Mouse (Mus musculus): ENCODE data around the gene Opn4. TPM values are rescaled to one million over a fixed set of nuclear protein-coding genes. Genes with fewer than 3 reads are reported as not detected.

The Opn4 gene
- polyA plus RNA-seq, 1 experiment from 2014 or later = 0.39 TPM

DNA sequence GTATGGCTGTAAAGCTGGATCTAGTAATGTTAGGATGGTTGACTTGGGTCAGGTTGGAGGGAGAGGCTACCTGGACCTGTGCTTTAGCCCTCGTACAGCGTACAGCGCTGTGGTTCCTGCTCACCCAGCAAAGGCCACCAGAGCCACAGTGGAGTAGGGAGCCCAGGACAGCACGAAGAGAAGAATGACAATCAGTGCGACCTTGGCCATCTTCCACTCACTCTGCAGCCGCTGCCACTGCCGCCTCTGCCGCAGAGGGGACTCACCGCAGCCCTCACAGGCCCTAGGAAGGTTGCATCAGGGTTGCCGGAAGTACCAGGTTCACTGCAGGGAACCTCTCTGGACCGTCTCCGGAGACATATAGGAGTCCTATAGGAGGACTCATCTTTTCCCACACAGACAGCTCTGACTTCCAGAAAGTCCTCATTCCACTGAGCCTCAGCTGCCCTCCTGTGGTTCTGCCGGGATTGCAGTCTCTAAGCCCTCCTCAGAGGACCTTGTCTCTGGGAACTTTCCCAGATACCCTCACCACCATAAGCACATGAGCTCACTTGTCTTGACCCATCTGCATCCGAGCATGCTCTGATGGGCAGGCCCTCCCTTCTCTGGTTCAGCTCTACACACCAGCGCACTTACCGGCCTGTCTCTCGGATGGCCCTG, 4.2 kb downstream of the Opn4 start:
- H3K27me3 ChIP-seq (ENCODE audit: insufficient read depth, low read length) = no peaks in the 10 kb centered on the region
- 78% methylated on average over 17 of the region's 17 CpGs for WGBS
- H3K4me2 ChIP-seq (replicated peaks; ENCODE audit: low read depth, low read length) = no peak overlapping the region
- H3K36me3 ChIP-seq (ENCODE audit: insufficient read depth, low read length) = no peaks in the 10 kb centered on the region
- no peaks in the 10 kb centered on the region for H3K9me3 ChIP-seq (ENCODE audit: low read length)
- no peak for ATAC-seq (ENCODE audit: low FRiP score, low TSS enrichment)
- no peak overlapping the region for H3K9ac ChIP-seq (replicated peaks; ENCODE audit: low read length)
- no peak overlapping the region for H3K27ac ChIP-seq (ENCODE audit: low read length)
- no peak overlapping the region for H3K4me3 ChIP-seq (ENCODE audit: low read length)
- H3K4me1 ChIP-seq (ENCODE audit: insufficient read depth, low read length) = no peaks in the 10 kb centered on the region

DNA sequence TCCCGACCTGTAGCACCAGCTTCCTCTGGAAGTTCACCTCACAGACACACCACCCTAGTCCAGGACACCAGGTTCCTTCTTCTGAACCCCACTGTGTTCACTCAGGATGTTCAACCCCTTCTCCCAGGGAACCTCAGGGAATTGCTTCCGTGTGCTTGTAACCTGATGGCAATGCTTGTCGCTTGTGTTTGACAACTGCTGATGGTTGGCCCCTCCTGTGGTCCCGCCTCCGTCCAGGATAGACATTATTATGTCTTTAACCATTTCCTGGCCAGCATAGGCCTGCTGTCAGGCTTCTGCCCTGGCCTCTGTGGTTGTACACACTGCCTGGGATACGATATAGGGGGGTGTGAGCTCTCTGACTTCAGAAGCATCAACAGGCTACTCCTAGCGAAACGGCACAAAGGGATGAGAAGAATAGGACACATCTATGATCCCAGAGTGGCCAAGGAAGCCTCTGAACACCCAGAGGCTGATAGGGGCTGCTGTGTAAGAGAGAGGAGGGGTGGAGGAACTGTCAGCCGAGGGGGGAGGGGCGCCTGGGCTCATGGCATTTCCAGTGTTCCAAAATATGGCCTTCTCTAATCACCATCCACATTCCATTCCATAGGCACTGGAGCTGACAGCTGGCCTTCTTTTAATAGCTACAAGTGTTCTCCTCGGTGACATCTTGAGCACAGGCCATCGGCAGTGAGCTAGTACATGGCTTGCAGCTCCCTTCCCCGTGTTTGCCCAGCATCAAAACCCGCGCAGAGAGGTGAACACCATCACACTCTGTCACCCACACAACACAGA, 8.0 kb downstream of the Opn4 start:
- Histone ChIP-seq H3K4me3 (ENCODE audit: low read length) (no peak overlapping the region), H3K4me2 (replicated peaks; ENCODE audit: low read depth, low read length) (no peak overlapping the region), H3K27me3 (ENCODE audit: insufficient read depth, low read length) (no peaks in the 10 kb centered on the region), H3K9ac (replicated peaks; ENCODE audit: low read length) (no peak overlapping the region), H3K9me3 (ENCODE audit: low read length) (no peaks in the 10 kb centered on the region), H3K27ac (ENCODE audit: low read length) (no peak overlapping the region), H3K4me1 (ENCODE audit: insufficient read depth, low read length) (peaks cover 3% of the 10 kb centered on the region; the same call in 1 of the 2 replicates), H3K36me3 (ENCODE audit: insufficient read depth, low read length) (no peaks in the 10 kb centered on the region)
- no peak for ATAC-seq (ENCODE audit: low FRiP score, low TSS enrichment)
- 58% methylated on average over 15 of the region's 15 CpGs for WGBS

DNA sequence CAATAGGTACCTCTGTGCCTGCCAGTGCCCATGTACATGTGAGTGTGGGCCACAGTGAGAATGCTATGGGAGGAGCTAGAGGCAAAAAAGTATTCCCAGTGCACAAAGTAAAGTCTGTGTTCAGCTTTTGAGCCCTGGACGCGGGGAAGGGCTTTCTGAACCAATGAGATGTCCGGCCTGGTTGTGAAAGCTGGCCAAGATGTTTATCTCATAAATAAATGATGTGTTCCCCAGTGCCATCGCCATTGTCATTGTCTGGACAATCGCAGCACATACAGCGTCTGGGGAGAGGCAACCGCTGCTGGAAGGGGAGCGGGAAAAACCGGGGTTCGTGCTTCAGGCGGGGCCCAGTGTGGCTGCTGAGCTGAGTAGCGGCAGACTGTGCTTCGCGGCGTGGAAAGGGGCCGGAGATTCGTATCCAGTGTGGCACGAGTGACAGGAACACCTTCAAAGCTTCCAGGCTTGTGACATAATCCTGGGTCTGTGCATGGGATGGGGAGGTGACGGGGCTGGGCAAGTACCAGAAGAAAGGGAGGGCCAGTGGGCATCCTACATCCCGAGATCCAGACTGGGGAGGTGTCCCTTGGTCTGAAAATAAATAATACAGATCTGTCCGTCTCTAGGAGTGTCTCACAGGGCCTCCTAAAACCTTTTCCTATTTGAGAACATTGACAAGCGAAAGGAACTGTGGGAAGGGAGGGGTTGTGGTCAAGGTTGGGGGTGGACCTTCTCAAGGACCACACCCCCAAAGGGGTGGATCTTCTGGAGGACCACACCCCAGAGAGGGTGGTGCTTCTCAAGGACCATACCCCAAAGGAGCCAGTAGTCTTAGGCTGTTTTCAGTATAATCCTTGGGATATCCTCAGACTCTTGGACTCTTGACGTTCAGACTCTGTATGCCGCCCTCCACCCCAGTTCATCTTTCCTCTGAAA, 8.9 kb downstream of the Opn4 start:
- no peak overlapping the region for H3K27ac ChIP-seq (ENCODE audit: low read length)
- no peaks in the 10 kb centered on the region for H3K27me3 ChIP-seq (ENCODE audit: insufficient read depth, low read length)
- H3K9me3 ChIP-seq (ENCODE audit: low read length) = no peaks in the 10 kb centered on the region
- H3K36me3 ChIP-seq (ENCODE audit: insufficient read depth, low read length) = no peaks in the 10 kb centered on the region
- WGBS = 69% methylated on average over 24 of the region's 24 CpGs
- no peak for ATAC-seq (ENCODE audit: low FRiP score, low TSS enrichment)
- H3K4me1 ChIP-seq (ENCODE audit: insufficient read depth, low read length) = peaks cover 3% of the 10 kb centered on the region; the same call in 1 of the 2 replicates
- no peak overlapping the region for H3K4me3 ChIP-seq (ENCODE audit: low read length)
- no peak overlapping the region for H3K9ac ChIP-seq (replicated peaks; ENCODE audit: low read length)
- H3K4me2 ChIP-seq (replicated peaks; ENCODE audit: low read depth, low read length) = no peak overlapping the region; the same call in 1 of the 2 replicates

DNA sequence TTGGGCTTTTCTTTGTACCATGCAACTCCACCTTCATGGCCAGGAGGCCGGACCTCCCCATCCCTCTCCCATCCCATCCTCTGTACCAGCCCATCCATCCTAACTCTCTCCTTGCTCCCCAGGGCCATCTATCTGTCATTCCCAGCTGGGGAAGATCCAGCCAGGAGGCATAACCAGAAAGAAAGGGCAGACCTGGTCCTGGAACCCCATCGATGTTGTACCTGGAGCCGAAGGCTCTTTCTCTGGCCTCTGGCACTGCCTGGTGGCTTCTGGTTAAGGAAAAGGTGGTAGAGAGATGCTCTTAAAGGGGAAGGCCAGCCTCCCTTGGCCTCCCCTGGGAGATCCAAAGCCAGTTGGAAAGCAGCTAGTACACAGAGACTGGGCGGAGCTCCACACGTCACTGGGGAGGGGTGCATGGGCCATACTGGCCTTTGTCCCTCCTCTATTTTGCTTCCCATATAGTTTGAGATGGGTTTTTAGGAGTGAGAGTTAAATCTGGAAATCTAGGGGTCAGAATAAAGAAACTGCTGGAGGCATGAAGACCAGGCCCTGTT, 9.8 kb downstream of the Opn4 start:
- Histone ChIP-seq H3K9me3 (ENCODE audit: low read length) (no peaks in the 10 kb centered on the region), H3K27ac (ENCODE audit: low read length) (no peak overlapping the region), H3K4me2 (replicated peaks; ENCODE audit: low read depth, low read length) (no peak overlapping the region), H3K4me1 (ENCODE audit: insufficient read depth, low read length) (peaks cover 3% of the 10 kb centered on the region; the same call in 1 of the 2 replicates), H3K36me3 (ENCODE audit: insufficient read depth, low read length) (no peaks in the 10 kb centered on the region), H3K27me3 (ENCODE audit: insufficient read depth, low read length) (no peaks in the 10 kb centered on the region), H3K9ac (replicated peaks; ENCODE audit: low read length) (no peak overlapping the region), H3K4me3 (ENCODE audit: low read length) (no peak overlapping the region)
- WGBS = 86% methylated on average over 5 of the region's 5 CpGs
- ATAC-seq (ENCODE audit: low FRiP score, low TSS enrichment) = no peak

DNA sequence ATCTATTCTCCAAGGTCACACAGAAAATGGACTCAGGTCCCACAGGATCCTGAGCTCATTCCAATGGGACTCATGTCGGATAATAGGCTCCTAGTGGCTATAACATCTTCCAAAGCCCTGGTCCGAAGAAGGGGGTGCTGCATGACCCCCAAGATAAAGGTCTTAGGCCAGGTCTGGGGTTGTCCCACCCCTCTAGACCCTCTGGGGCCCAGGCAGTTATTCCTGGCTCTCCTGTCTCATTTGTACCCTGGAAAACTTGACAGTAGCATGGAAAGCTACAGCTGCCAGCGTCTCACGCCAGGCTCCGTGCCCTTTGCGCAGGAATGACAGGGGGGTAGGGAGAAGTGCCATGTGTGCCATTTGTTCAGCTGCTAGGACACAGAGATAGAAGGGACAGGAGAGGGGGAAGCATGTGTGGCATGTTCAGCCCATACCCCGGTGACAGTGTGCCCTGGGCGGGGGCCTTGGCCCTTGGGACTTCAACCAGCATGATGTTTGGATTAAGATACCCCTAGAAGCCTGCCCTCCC, 10.7 kb downstream of the Opn4 start:
- Histone ChIP-seq H3K4me2 (replicated peaks; ENCODE audit: low read depth, low read length) (no peak overlapping the region), H3K4me1 (ENCODE audit: insufficient read depth, low read length) (peaks cover 3% of the 10 kb centered on the region; the same call in 1 of the 2 replicates), H3K27ac (ENCODE audit: low read length) (no peak overlapping the region), H3K9me3 (ENCODE audit: low read length) (no peaks in the 10 kb centered on the region), H3K9ac (replicated peaks; ENCODE audit: low read length) (no peak overlapping the region), H3K4me3 (ENCODE audit: low read length) (no peak overlapping the region), H3K36me3 (ENCODE audit: insufficient read depth, low read length) (no peaks in the 10 kb centered on the region), H3K27me3 (ENCODE audit: insufficient read depth, low read length) (no peaks in the 10 kb centered on the region)
- no peak for ATAC-seq (ENCODE audit: low FRiP score, low TSS enrichment)
- WGBS = 93% methylated on average over 8 of the region's 8 CpGs

DNA sequence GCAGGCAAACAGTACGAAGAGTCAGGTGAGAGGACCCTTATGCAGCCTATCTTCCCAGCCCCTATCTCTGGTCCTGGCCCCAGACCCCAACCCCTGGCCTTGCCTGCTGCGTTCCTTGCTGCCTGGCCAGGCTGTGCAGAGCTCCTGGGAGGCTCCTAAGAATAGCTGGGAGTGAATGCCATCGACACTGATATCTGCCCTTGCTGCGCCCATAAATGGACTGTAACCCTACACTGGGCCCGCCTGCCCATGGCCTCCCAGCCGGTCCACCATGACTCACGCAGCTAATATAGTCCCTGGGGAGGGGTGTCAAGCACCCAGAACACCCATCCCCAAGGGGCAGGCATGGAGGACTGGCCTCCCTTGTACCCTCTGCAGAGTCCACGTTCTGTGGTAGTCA, 11.4 kb downstream of the Opn4 start, which contains the start of gene Ldb3:
Ldb3 (minus strand) TSS at position 185 of the 400 bp plus-strand sequence.
- 34% methylated on average over 8 of the region's 8 CpGs for WGBS
- Histone ChIP-seq H3K27ac (ENCODE audit: low read length) (no peak within 1 kb of the TSS), H3K27me3 (ENCODE audit: insufficient read depth, low read length) (no peaks in the 10 kb centered on the region), H3K4me1 (ENCODE audit: insufficient read depth, low read length) (peaks cover 3% of the 10 kb centered on the region; the same call in 1 of the 2 replicates), H3K9me3 (ENCODE audit: low read length) (no peaks in the 10 kb centered on the region), H3K9ac (replicated peaks; ENCODE audit: low read length) (no peak within 1 kb of the TSS), H3K4me3 (ENCODE audit: low read length) (no peak within 1 kb of the TSS), H3K36me3 (ENCODE audit: insufficient read depth, low read length) (no peaks in the 10 kb centered on the region), H3K4me2 (replicated peaks; ENCODE audit: low read depth, low read length) (no peak within 1 kb of the TSS)
- no peak; the same call in 1 of the 2 replicates for ATAC-seq (ENCODE audit: low FRiP score, low TSS enrichment)

DNA sequence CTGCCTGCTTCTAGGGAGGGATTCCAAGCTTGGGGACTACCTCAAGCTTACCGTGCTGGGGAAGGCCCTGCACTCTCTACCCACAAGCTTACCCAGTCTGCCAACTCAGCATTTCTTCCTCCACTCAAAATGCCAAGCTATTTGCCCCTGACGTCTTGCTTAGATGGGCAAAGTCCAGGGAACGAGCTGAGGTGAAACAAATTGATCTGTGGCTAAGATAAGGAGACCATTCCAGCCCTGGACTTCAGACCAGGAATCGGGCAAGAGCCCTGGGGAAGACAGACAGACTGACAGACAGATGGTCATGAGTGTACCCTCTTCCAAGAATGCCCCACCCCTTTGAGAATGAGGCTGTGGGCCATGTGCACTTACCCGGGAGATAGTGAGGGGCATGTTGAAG, 11.9 kb downstream of the Opn4 start:
- H3K4me1 ChIP-seq (ENCODE audit: insufficient read depth, low read length) = peaks cover 3% of the 10 kb centered on the region; the same call in 1 of the 2 replicates
- WGBS = 61% methylated on average over 5 of the region's 5 CpGs
- H3K27me3 ChIP-seq (ENCODE audit: insufficient read depth, low read length) = no peaks in the 10 kb centered on the region
- H3K9me3 ChIP-seq (ENCODE audit: low read length) = no peaks in the 10 kb centered on the region
- no peak overlapping the region for H3K27ac ChIP-seq (ENCODE audit: low read length)
- no peaks in the 10 kb centered on the region for H3K36me3 ChIP-seq (ENCODE audit: insufficient read depth, low read length)
- no peak for ATAC-seq (ENCODE audit: low FRiP score, low TSS enrichment)
- H3K4me2 ChIP-seq (replicated peaks; ENCODE audit: low read depth, low read length) = no peak overlapping the region
- H3K9ac ChIP-seq (replicated peaks; ENCODE audit: low read length) = no peak overlapping the region
- no peak overlapping the region for H3K4me3 ChIP-seq (ENCODE audit: low read length)

DNA sequence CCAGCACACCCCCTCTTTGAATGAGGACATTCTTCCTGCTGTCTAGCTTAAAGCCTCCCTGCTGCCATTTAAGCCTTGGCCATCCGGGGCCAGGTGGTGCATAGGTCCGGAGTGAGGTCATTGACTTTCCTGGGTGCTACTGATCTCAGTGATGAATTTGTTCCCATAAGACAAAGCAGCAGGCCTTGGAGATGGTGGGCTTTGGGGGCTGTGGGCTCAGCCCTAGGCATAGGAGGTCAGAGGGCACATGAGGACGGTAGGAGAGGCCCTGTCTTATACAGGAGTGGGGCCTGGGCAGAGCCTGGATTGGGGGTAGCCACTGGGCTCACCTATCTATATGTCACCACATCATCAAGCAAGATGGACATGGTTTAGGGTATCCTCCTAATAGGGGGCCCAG, 13.1 kb downstream of the Opn4 start:
- no peak overlapping the region for H3K27ac ChIP-seq (ENCODE audit: low read length)

More for the DNA sequence above, 13.1 kb downstream of the Opn4 start:
- WGBS = 80% methylated on average over 3 of the region's 3 CpGs
- H3K27me3 ChIP-seq (ENCODE audit: insufficient read depth, low read length) = no peaks in the 10 kb centered on the region
- H3K9ac ChIP-seq (replicated peaks; ENCODE audit: low read length) = no peak overlapping the region
- no peak for ATAC-seq (ENCODE audit: low FRiP score, low TSS enrichment)
- no peak overlapping the region for H3K4me2 ChIP-seq (replicated peaks; ENCODE audit: low read depth, low read length)
- H3K4me1 ChIP-seq (ENCODE audit: insufficient read depth, low read length) = peaks cover 3% of the 10 kb centered on the region; the same call in 1 of the 2 replicates
- no peaks in the 10 kb centered on the region for H3K36me3 ChIP-seq (ENCODE audit: insufficient read depth, low read length)
- H3K9me3 ChIP-seq (ENCODE audit: low read length) = no peaks in the 10 kb centered on the region
- H3K4me3 ChIP-seq (ENCODE audit: low read length) = no peak overlapping the region
